Mouse (Mus musculus): Measurements from ENCODE around the gene Tm9sf4. TPM values are rescaled to one million over a fixed set of nuclear protein-coding genes. Genes with fewer than 3 reads are reported as not detected.

Gene Tm9sf4
- polyA plus RNA-seq (2012; rRNA removed) = 83.1 and 89.5 TPM in 2 replicates

DNA sequence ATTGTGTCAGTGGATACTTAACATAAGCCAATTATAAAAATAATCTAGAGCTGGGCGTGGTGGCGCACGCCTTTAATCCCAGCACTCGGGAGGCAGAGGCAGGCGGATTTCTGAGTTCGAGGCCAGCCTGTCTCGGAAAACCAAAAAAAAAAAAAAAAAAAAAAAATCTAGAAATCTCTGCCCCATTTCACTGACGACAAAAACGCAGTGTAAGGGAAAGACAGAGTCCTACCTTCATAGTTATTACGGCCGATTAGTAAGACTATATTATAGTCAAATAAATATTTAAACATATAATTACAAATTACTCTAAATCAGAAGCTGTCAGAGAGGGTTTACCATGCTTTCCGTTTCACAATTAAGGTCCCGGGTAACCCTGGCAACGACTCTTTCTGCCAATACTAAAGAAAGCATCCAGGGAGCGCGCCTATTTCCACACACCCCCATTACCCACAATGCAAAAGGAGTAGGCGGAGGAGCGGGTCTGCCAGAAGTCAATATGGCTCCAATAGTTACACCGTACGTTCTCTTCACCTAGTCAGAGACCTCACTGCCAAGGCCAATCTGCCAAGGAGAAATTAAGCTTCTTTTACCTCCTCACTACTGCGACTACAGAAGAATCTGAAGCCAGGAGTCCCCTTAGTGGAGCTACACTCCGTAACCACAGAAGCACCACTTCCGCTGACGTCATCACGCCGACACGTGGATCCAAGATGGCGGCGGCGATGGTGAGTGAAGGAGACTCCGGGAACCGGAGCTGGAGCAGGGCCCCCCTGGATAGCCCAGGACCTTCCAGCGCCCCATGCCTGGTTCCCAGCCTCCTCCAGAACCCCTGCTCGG lies at the start of gene Tm9sf4:
Gene Tm9sf4 (plus strand): TSS at position 460 of the 840 bp plus-strand sequence.

DNA sequence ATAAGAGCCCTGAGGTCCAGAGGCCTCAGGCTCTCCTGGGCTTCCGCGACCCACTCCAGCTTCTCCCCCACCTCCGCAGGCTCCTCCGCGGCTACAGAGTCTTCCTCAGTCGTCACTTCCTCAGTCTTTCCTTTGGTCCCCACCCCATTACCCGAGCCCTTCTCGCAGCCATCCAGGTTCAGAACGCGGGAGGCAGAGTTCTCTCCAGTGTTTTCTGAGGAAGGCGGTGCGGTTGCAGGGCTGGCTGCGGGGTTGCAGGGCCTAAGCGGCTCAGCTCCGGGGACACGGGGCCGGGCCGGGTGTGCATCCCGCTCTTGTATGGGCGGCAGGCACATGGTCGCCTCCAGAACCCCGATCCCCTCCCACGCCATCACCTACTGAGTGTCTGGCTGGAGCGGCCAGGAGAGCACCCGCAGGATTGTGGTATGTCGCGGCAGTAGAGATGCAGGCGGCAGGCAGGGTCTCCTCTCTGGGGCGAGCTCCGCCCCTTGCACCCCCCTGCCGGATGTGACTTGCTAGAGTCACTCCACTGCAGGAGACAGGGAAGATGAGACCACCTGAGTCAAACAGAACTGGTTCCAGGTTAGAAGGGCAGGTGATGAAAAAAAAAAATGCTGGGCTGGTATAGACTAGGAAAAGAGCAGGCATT lies 64.0 kb downstream of the Tm9sf4 start, which contains the start of gene Tspyl3:
Gene Tspyl3 (minus strand): TSS at position 496 of the 649 bp plus-strand sequence.

GRCm38 (mm10) chr2:153241250-153242014 lies 80.3 kb downstream of the Tm9sf4 start, which contains the start of the genes Plagl2 and Pofut1:
Gene Plagl2 (minus strand): TSS chr2:153241426.
Gene Pofut1 (plus strand): TSS chr2:153241533.

Other genes with a start within 250 kb of the Tm9sf4 start
- 0.05 TPM in 1 of 2 replicates, not detected in the other for gene Mylk2, start 250.0 kb upstream of the Tm9sf4 start, polyA plus RNA-seq (2012; rRNA removed)
- 2.8 and 4.6 TPM in 2 replicates for gene Foxs1, start 228.1 kb upstream of the Tm9sf4 start, polyA plus RNA-seq (2012; rRNA removed)
- 0.16 and 0.28 TPM in 2 replicates for gene Dusp15, start 209.6 kb upstream of the Tm9sf4 start, polyA plus RNA-seq (2012; rRNA removed)
- gene Ttll9, start 198.8 kb upstream of the Tm9sf4 start, polyA plus RNA-seq (2012; rRNA removed) = not detected in 2 replicates
- gene Pdrg1, start 145.9 kb upstream of the Tm9sf4 start, polyA plus RNA-seq (2012; rRNA removed) = 22.3 and 30.6 TPM in 2 replicates
- 0.40 and 0.46 TPM in 2 replicates for gene Xkr7, start 129.5 kb upstream of the Tm9sf4 start, polyA plus RNA-seq (2012; rRNA removed)
- gene Ccm2l, start 95.3 kb upstream of the Tm9sf4 start, polyA plus RNA-seq (2012; rRNA removed) = 9.0 and 12.1 TPM in 2 replicates
- gene Hck, start 52.8 kb upstream of the Tm9sf4 start, polyA plus RNA-seq (2012; rRNA removed) = 9.6 and 13.3 TPM in 2 replicates
- gene Tspyl3, start 64.1 kb downstream of the Tm9sf4 start, polyA plus RNA-seq (2012; rRNA removed) = 3.1 and 3.2 TPM in 2 replicates
- 14.7 and 15.5 TPM in 2 replicates for gene Plagl2, start 80.1 kb downstream of the Tm9sf4 start, polyA plus RNA-seq (2012; rRNA removed)
- gene Pofut1, start 80.2 kb downstream of the Tm9sf4 start, polyA plus RNA-seq (2012; rRNA removed) = 30.4 and 30.5 TPM in 2 replicates
- 6.4 and 6.9 TPM in 2 replicates for gene Kif3b, start 130.1 kb downstream of the Tm9sf4 start, polyA plus RNA-seq (2012; rRNA removed)
- 8.3 and 9.8 TPM in 2 replicates for gene Asxl1, start 184.5 kb downstream of the Tm9sf4 start, polyA plus RNA-seq (2012; rRNA removed)